Mouse (Mus musculus): ENCODE data around the gene Akr1c19. TPM values are rescaled to one million over a fixed set of nuclear protein-coding genes. Genes with fewer than 3 reads are reported as not detected.
"Not testable (repeated sequence)": the region's sequence is repeated elsewhere in the genome, so short reads cannot be mapped to it uniquely, and the experiment has no call there.

Akr1c19 gene
- polyA plus RNA-seq, 1 experiment from 2014 or later: 45.6 TPM

DNA sequence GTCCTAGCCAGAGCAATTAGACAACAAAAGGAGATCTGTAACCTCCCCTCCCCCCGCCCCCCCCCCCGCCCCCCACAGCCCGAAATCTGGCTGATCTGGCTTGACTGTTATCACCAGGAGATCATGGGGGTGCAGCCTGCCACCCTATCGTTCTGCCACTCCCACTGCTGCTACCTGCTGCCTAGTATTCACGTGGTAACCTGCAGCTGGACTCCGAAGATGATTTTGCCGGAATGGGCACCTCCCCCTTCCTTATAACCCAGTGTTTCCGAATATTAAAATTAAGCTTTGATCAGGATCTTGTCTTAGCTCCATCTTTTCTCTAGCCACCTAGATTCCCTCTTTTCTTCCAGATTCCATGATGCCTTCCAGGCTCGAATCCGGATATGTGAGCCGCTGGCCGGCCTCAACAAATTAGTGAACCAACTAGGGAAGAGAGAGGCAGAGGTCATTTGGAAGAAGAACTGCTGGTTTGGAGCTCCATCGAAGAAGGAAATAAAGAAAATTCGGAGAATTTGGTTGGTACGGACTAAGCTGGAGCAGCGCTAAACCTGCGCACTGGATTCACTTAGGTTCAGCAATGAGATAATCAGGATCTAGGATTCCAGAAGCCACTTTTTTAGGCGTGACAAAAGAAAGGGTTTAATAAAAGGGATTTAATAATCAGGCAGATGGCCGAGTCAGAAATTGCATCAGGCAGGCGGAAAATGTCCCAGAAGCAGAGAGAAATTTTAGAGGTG lies 16.8 kb upstream of the Akr1c19 start:
- no peak for ATAC-seq (replicated peaks; ENCODE audit: low FRiP score)
- H3K27ac ChIP-seq (ENCODE audit: low read depth, low read length): no peak overlapping the region

DNA sequence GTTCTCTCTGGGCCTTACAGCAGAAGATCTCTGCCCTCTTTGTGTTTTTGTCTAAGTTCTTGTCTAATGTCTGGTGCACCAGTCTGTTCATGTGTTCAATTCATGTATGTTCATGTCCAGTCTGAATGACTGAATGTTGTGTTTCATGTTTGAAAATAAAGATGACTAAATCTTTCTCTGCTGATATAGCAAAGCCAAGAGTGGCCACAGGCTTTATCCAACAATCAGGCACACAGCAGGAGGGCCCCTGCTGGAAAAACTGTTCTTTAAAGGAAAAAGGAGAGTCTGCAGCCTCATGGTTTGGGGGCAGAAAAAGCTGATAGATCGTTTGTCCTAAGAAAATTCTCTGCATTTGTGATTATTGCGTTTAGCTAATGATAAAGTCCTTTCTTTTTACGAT lies 16.2 kb upstream of the Akr1c19 start:
- Histone ChIP-seq H3K27ac (ENCODE audit: low read depth, low read length) (no peak overlapping the region), H3K4me2 (no peak overlapping the region), H3K4me3 (ENCODE audit: low read depth, low read length) (no peak overlapping the region), H3K4me1 (replicated peaks; ENCODE audit: control insufficient read depth, insufficient read depth, low read length) (no peaks in the 10 kb centered on the region), H3K27me3 (replicated peaks; ENCODE audit: control insufficient read depth, insufficient read depth, low read length) (no peaks in the 10 kb centered on the region), H3K9ac (ENCODE audit: low read depth, low read length) (no peak overlapping the region), H3K36me3 (ENCODE audit: control insufficient read depth, insufficient read depth, low read length) (no peaks in the 10 kb centered on the region), H3K9me3 (ENCODE audit: control insufficient read depth, low read length) (no peaks in the 10 kb centered on the region)
- no peak for ATAC-seq (replicated peaks; ENCODE audit: low FRiP score)
- no peak for DNase-seq (ENCODE audit: low spot score)
- WGBS: 64% methylated on average over 3 of the region's 3 CpGs

More for the DNA sequence above, 16.8 kb upstream of the Akr1c19 start:
- no peaks in the 10 kb centered on the region for H3K36me3 ChIP-seq (ENCODE audit: control insufficient read depth, insufficient read depth, low read length)
- H3K27me3 ChIP-seq (replicated peaks; ENCODE audit: control insufficient read depth, insufficient read depth, low read length): no peaks in the 10 kb centered on the region
- no peak overlapping the region for H3K4me2 ChIP-seq
- no peak overlapping the region for H3K4me3 ChIP-seq (ENCODE audit: low read depth, low read length)
- no peak overlapping the region for H3K9ac ChIP-seq (ENCODE audit: low read depth, low read length)
- H3K4me1 ChIP-seq (replicated peaks; ENCODE audit: control insufficient read depth, insufficient read depth, low read length): no peaks in the 10 kb centered on the region
- H3K9me3 ChIP-seq (ENCODE audit: control insufficient read depth, low read length): no peaks in the 10 kb centered on the region
- 73% methylated on average over 20 of the region's 20 CpGs for WGBS
- DNase-seq (ENCODE audit: low spot score): no peak

DNA sequence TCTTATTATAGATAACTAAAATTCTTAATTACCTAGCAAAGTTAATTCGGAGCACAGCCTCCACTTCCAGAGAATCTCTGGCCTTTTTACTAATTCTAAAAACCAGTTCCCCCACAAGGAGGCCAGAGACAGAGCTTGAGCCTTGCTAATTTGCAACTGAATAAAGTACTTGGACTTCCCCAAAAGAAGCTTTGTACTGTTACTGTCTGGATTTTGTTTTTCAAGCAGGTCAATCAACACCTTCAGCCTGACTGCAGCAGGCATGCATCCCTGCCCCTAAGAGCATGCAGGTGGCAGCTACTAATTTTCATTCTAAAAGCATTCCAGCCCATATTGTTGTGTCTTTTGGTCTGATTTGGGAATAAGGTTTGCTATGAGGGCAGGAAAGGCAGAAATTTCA lies 13.0 kb upstream of the Akr1c19 start:
- not testable (repeated sequence) for H3K36me3 ChIP-seq (ENCODE audit: control insufficient read depth, insufficient read depth, low read length); H3K9ac ChIP-seq (ENCODE audit: low read depth, low read length); H3K4me1 ChIP-seq (replicated peaks; ENCODE audit: control insufficient read depth, insufficient read depth, low read length); H3K4me2 ChIP-seq; H3K4me3 ChIP-seq (ENCODE audit: low read depth, low read length); H3K27ac ChIP-seq (ENCODE audit: low read depth, low read length); H3K9me3 ChIP-seq (ENCODE audit: control insufficient read depth, low read length); ATAC-seq (replicated peaks; ENCODE audit: low FRiP score); H3K27me3 ChIP-seq (replicated peaks; ENCODE audit: control insufficient read depth, insufficient read depth, low read length); DNase-seq (ENCODE audit: low spot score)
- WGBS: 65% methylated on average over 1 of the region's 1 CpGs

DNA sequence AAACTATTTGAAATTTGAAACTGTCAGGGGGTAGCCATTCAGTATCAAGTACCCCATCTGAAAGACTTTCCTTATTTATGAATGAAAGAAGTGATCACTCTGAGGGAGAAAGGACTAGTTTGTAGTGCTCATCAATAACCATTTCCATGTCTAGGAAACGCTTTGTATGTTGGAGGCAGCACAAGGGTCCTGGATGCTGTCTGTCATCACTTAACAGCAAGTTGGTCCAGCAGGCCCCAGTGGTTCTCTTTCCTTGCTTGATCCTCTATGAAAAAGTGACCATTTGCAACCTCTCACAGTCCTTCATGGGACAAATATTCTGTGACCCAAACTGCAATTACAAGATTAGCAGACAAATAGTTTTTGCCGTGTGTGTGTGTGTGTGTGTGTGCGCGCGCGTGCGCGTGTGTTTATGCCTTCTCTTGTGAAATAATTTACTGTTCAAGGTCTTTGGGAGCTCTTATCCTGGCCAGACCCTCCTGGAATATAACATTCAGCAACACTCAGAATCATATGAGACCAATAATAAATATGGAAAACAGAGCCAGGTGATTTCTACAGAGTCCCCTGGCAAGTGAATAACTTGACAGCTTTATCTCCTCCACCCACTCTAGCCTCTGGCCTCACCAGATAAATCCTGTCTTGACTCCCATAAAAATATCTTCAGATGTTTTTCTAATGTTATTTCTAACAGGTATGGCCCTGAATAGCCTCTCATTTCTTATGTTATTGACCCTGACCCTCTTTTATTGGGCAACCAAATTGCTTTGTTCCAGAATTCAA lies 2.5 kb downstream of the Akr1c19 start:
- no peak overlapping the region for H3K4me2 ChIP-seq
- H3K9me3 ChIP-seq (ENCODE audit: control insufficient read depth, low read length): no peaks in the 10 kb centered on the region
- H3K9ac ChIP-seq (ENCODE audit: low read depth, low read length): no peak overlapping the region
- no peaks in the 10 kb centered on the region for H3K4me1 ChIP-seq (replicated peaks; ENCODE audit: control insufficient read depth, insufficient read depth, low read length)
- H3K27me3 ChIP-seq (replicated peaks; ENCODE audit: control insufficient read depth, insufficient read depth, low read length): no peaks in the 10 kb centered on the region
- DNase-seq (ENCODE audit: low spot score) (no peak), ATAC-seq (replicated peaks; ENCODE audit: low FRiP score) (no peak)
- no peak overlapping the region for H3K4me3 ChIP-seq (ENCODE audit: low read depth, low read length)
- no peak overlapping the region for H3K27ac ChIP-seq (ENCODE audit: low read depth, low read length)
- H3K36me3 ChIP-seq (ENCODE audit: control insufficient read depth, insufficient read depth, low read length): no peaks in the 10 kb centered on the region
- 80% methylated on average over 8 of the region's 8 CpGs for WGBS

- Histone ChIP-seq H3K27ac (ENCODE audit: low read depth, low read length) (no peak overlapping the region), H3K27me3 (replicated peaks; ENCODE audit: control insufficient read depth, insufficient read depth, low read length) (no peaks in the 10 kb centered on the region), H3K9me3 (ENCODE audit: control insufficient read depth, low read length) (no peaks in the 10 kb centered on the region), H3K36me3 (ENCODE audit: control insufficient read depth, insufficient read depth, low read length) (no peaks in the 10 kb centered on the region), H3K4me2 (no peak overlapping the region), H3K9ac (ENCODE audit: low read depth, low read length) (no peak overlapping the region), H3K4me3 (ENCODE audit: low read depth, low read length) (no peak overlapping the region), H3K4me1 (replicated peaks; ENCODE audit: control insufficient read depth, insufficient read depth, low read length) (no peaks in the 10 kb centered on the region)
- 76% methylated on average over 1 of the region's 1 CpGs for WGBS
- DNase-seq (ENCODE audit: low spot score): no peak
- no peak for ATAC-seq (replicated peaks; ENCODE audit: low FRiP score)
Measured at GRCm38 (mm10) chr13:4233135-4233534, 4.6 kb downstream of the Akr1c19 start.

DNA sequence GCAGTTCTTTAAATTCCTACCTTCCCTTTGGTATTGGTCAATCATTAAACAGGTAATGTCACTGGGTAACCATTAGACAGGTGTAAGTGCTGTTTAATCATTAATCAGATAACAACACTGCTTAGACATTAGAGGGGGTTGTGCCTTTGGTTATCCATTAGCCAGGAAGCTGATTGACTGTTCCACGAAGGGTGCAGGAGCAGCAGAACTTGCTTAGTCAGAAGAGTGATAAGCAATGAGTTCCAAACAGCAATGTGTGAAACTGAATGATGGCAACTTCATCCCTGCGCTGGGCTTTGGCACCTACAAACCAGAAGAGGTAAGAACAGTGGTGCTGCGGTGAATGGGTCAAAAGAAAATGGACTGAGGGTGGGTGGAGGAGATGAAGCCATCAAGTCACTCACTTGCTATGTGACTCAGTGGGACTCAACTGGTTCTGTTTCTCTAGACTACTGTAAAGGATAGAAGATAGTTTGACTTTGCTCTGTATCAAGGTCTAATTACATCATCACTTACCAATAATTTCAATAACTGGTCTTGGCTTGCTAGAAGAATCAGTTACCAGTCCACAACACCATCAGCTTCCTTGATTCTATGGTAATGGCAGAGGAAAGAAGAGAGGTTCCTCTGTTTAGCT lies 5.2 kb downstream of the Akr1c19 start:
- peak overlapping the region; percentile 31 for H3K4me3 ChIP-seq (ENCODE audit: low read depth, low read length)
- no peaks in the 10 kb centered on the region for H3K4me1 ChIP-seq (replicated peaks; ENCODE audit: control insufficient read depth, insufficient read depth, low read length)
- no peak overlapping the region for H3K27ac ChIP-seq (ENCODE audit: low read depth, low read length)
- H3K9ac ChIP-seq (ENCODE audit: low read depth, low read length): no peak overlapping the region
- H3K36me3 ChIP-seq (ENCODE audit: control insufficient read depth, insufficient read depth, low read length): no peaks in the 10 kb centered on the region
- H3K4me2 ChIP-seq: peak overlapping the region; percentile 19; the same call in 1 of the 2 replicates
- H3K27me3 ChIP-seq (replicated peaks; ENCODE audit: control insufficient read depth, insufficient read depth, low read length): no peaks in the 10 kb centered on the region
- DNase-seq (ENCODE audit: low spot score): no peak
- H3K9me3 ChIP-seq (ENCODE audit: control insufficient read depth, low read length): no peaks in the 10 kb centered on the region
- WGBS: 55% methylated on average over 3 of the region's 3 CpGs
- ATAC-seq (replicated peaks; ENCODE audit: low FRiP score): peak; percentile 84

GRCm38 (mm10) chr13:4244861-4245559 lies 16.5 kb downstream of the Akr1c19 start:
- Histone ChIP-seq H3K4me2 (peak overlapping the region; percentile 47), H3K27ac (ENCODE audit: low read depth, low read length) (no peak overlapping the region), H3K9ac (ENCODE audit: low read depth, low read length) (no peak overlapping the region), H3K36me3 (ENCODE audit: control insufficient read depth, insufficient read depth, low read length) (no peaks in the 10 kb centered on the region), H3K9me3 (ENCODE audit: control insufficient read depth, low read length) (no peaks in the 10 kb centered on the region), H3K4me3 (ENCODE audit: low read depth, low read length) (peak overlapping the region; percentile 21; the same call in 1 of the 2 replicates), H3K27me3 (replicated peaks; ENCODE audit: control insufficient read depth, insufficient read depth, low read length) (no peaks in the 10 kb centered on the region), H3K4me1 (replicated peaks; ENCODE audit: control insufficient read depth, insufficient read depth, low read length) (no peaks in the 10 kb centered on the region)
- WGBS: 6% methylated on average over 13 of the region's 13 CpGs
- ATAC-seq (replicated peaks; ENCODE audit: low FRiP score) (peak; percentile 79), DNase-seq (ENCODE audit: low spot score) (peak; percentile 55)

GRCm38 (mm10) chr13:4249347-4249746 lies 20.8 kb downstream of the Akr1c19 start:
- ATAC-seq (replicated peaks; ENCODE audit: low FRiP score) (no peak), DNase-seq (ENCODE audit: low spot score) (no peak)
- H3K36me3 ChIP-seq (ENCODE audit: control insufficient read depth, insufficient read depth, low read length): no peaks in the 10 kb centered on the region
- H3K9ac ChIP-seq (ENCODE audit: low read depth, low read length): no peak overlapping the region
- H3K27me3 ChIP-seq (replicated peaks; ENCODE audit: control insufficient read depth, insufficient read depth, low read length): no peaks in the 10 kb centered on the region
- H3K27ac ChIP-seq (ENCODE audit: low read depth, low read length): no peak overlapping the region
- H3K9me3 ChIP-seq (ENCODE audit: control insufficient read depth, low read length): no peaks in the 10 kb centered on the region
- WGBS: 73% methylated on average over 3 of the region's 3 CpGs
- H3K4me1 ChIP-seq (replicated peaks; ENCODE audit: control insufficient read depth, insufficient read depth, low read length): no peaks in the 10 kb centered on the region
- H3K4me2 ChIP-seq: no peak overlapping the region
- no peak overlapping the region for H3K4me3 ChIP-seq (ENCODE audit: low read depth, low read length)
